Mouse (Mus musculus) Patski (cell line): Measurements from ENCODE around the gene Slco3a1. TPM values are rescaled to one million over a fixed set of nuclear protein-coding genes. Genes with fewer than 3 reads are reported as not detected.

Experiments used
- ATAC-seq: fragments of 100-300 bp; one replicate; pipeline ENCODE4 v1.8.0; 2021
- CTCF ChIA-PET: fragments of 350-600 bp; sonication (Branson Sonifier 250); formaldehyde crosslinking; loops from one replicate; lab custom pipeline; 2022; ENCODE audit warnings: inconsistent platforms; lab: Charles Lee
- POLR2A ChIA-PET: fragments of 350-600 bp; sonication (Branson Sonifier 250); formaldehyde crosslinking; loops from one replicate; lab custom pipeline; 2022; ENCODE audit warnings: antibody characterized with exemption, inconsistent platforms; lab: Charles Lee
- DNase-seq: peaks from one replicate; pipeline ENCODE4 v3.0.0-alpha.2; 2011; ENCODE audit warnings: low read depth, low spot score
- H3K27me3 ChIP-seq: fragments of 371-371 bp; one replicate; pipeline ENCODE4 v1.5.1; 2021
- CTCF ChIP-seq: fragments of 100-300 bp; IDR thresholded peaks from one replicate; pipeline ENCODE4 v1.5.1; 2021
- in situ Hi-C: fragments of 300-500 bp; cut with MboI; formaldehyde crosslinking; loops from 3 replicates; pipeline ENCODE4 v1.11.1; 2018; ENCODE audit warnings: low pct_unique_long_range_greater_than_20kb, mixed read lengths
- polyA plus RNA-seq: library from polyadenylated mRNA; unstranded; gene quantifications from one replicate; pipeline ENCODE4 v1.2.3, GENCODE M21; 2021

Gene Slco3a1
- polyA plus RNA-seq, 1 experiment from 2014 or later: 25.3 TPM

GRCm38 (mm10) chr7:74445148-74445547 lies 109.4 kb downstream of the Slco3a1 start:
- POLR2A ChIA-PET: no interaction called here
- CTCF ChIA-PET: interaction anchor here (1.1 kb wide), 1 partner anchor 12 kb away, joined by 3 read pairs; no protein-coding TSS in a partner anchor
- no peak for TF ChIP-seq CTCF
- in situ Hi-C loops: no loop called here
- ATAC-seq: no peak
- no peaks in the 10 kb centered on the region for H3K27me3 ChIP-seq
- DNase-seq: no peak

GRCm38 (mm10) chr7:74442380-74442779 lies 112.2 kb downstream of the Slco3a1 start:
- POLR2A ChIA-PET: interaction anchor here (0.5 to 0.9 kb wide), 2 partner anchors 9 to 854 kb away, joined by 3 read pairs; no protein-coding TSS in a partner anchor
- H3K27me3 ChIP-seq: no peaks in the 10 kb centered on the region
- ATAC-seq (no peak), DNase-seq (no peak)
- CTCF ChIA-PET: interaction anchor here (0.8 kb wide), 1 partner anchor 39 kb away, joined by 3 read pairs; no protein-coding TSS in a partner anchor
- in situ Hi-C loops: no loop called here
- no peak for TF ChIP-seq CTCF

- ATAC-seq (no peak), DNase-seq (no peak)
- no peaks in the 10 kb centered on the region for H3K27me3 ChIP-seq
- ChIA-PET POLR2A (interaction anchor here (1.2 kb wide), 1 partner anchor 14 kb away, joined by 3 read pairs; no protein-coding TSS in a partner anchor), CTCF (interaction anchor here (1.6 kb wide), 1 partner anchor 13 kb away, joined by 4 read pairs; no protein-coding TSS in a partner anchor)
- TF ChIP-seq CTCF: no peak
- in situ Hi-C loops: no loop called here
Measured at GRCm38 (mm10) chr7:74437534-74437933, 117.0 kb downstream of the Slco3a1 start.

GRCm38 (mm10) chr7:74436642-74437041 lies 117.9 kb downstream of the Slco3a1 start:
- TF ChIP-seq CTCF: no peak
- ChIA-PET POLR2A (no interaction called here), CTCF (interaction anchor here (0.6 to 1.6 kb wide), 4 partner anchors 12 to 269 kb away, joined by 3 to 4 read pairs (median 3); no protein-coding TSS in a partner anchor)
- ATAC-seq (no peak), DNase-seq (no peak)
- no peaks in the 10 kb centered on the region for H3K27me3 ChIP-seq
- in situ Hi-C loops: no loop called here

GRCm38 (mm10) chr7:74432950-74433349 lies 121.6 kb downstream of the Slco3a1 start:
- in situ Hi-C loops: no loop called here
- POLR2A ChIA-PET: interaction anchor here (1.0 kb wide), 1 partner anchor 10 kb away, joined by 3 read pairs; no protein-coding TSS in a partner anchor
- TF ChIP-seq CTCF: no peak
- DNase-seq (no peak), ATAC-seq (no peak)
- H3K27me3 ChIP-seq: no peaks in the 10 kb centered on the region
- CTCF ChIA-PET: interaction anchor here (0.7 to 1.0 kb wide), 2 partner anchors 9 to 13 kb away, joined by 3 read pairs; no protein-coding TSS in a partner anchor

- CTCF ChIA-PET: interaction anchor here (1.3 kb wide), 1 partner anchor 124 kb away, joined by 3 read pairs; no protein-coding TSS in a partner anchor
- no peak for ATAC-seq
- POLR2A ChIA-PET: no interaction called here
- no peak for TF ChIP-seq CTCF
- in situ Hi-C loops: no loop called here
- no peak for DNase-seq
- H3K27me3 ChIP-seq: no peaks in the 10 kb centered on the region
Measured at GRCm38 (mm10) chr7:74429252-74429651, 125.3 kb downstream of the Slco3a1 start.

- TF ChIP-seq CTCF: no peak
- in situ Hi-C loops: no loop called here
- no peak for ATAC-seq
- ChIA-PET CTCF (interaction anchor here (0.7 kb wide), 1 partner anchor 21 kb away, joined by 3 read pairs; no protein-coding TSS in a partner anchor), POLR2A (interaction anchor here (0.6 kb wide), 3 partner anchors 10 to 683 kb away, joined by 3 to 5 read pairs (median 3); no protein-coding TSS in a partner anchor)
- no peaks in the 10 kb centered on the region for H3K27me3 ChIP-seq
- DNase-seq: no peak
Measured at GRCm38 (mm10) chr7:74427135-74427534, 127.4 kb downstream of the Slco3a1 start.

GRCm38 (mm10) chr7:74425941-74426340 lies 128.6 kb downstream of the Slco3a1 start:
- POLR2A ChIA-PET: interaction anchor here (0.9 kb wide), 1 partner anchor 129 kb away, joined by 4 read pairs; the partner anchor contains the start of gene Slco3a1
- no peak for TF ChIP-seq CTCF
- DNase-seq (no peak), ATAC-seq (no peak)
- CTCF ChIA-PET: interaction anchor here (3.2 kb wide), 1 partner anchor 50 kb away, joined by 10 read pairs; no protein-coding TSS in a partner anchor
- in situ Hi-C loops: no loop called here
- no peaks in the 10 kb centered on the region for H3K27me3 ChIP-seq

- CTCF ChIA-PET: interaction anchor here (0.9 to 3.5 kb wide), 13 partner anchors 8 to 687 kb away, joined by 3 to 13 read pairs (median 4); partner anchors contain the start of gene Slco3a1
Measured at GRCm38 (mm10) chr7:74423928-74424850, 130.4 kb downstream of the Slco3a1 start.

GRCm38 (mm10) chr7:74423316-74423715 lies 131.3 kb downstream of the Slco3a1 start:
- in situ Hi-C loops: no loop called here
- ATAC-seq: no peak
- H3K27me3 ChIP-seq: no peaks in the 10 kb centered on the region

More at GRCm38 (mm10) chr7:74423928-74424850, 130.4 kb downstream of the Slco3a1 start:
- POLR2A ChIA-PET: interaction anchor here (0.5 to 2.3 kb wide), 6 partner anchors 42 to 565 kb away, joined by 3 to 6 read pairs (median 4); no protein-coding TSS in a partner anchor
- H3K27me3 ChIP-seq: no peaks in the 10 kb centered on the region
- in situ Hi-C loops: no loop called here
- peak; percentile 75 for DNase-seq
- peak; percentile 91 for ATAC-seq
- TF ChIP-seq CTCF: peak; percentile 68

More at GRCm38 (mm10) chr7:74423316-74423715, 131.3 kb downstream of the Slco3a1 start:
- ChIA-PET POLR2A (interaction anchor here (0.7 to 2.3 kb wide), 3 partner anchors 43 to 566 kb away, joined by 3 to 6 read pairs (median 4); no protein-coding TSS in a partner anchor), CTCF (interaction anchor here (1.0 to 3.5 kb wide), 8 partner anchors 14 to 130 kb away, joined by 3 to 13 read pairs (median 5); partner anchors contain the start of gene Slco3a1)
- no peak for TF ChIP-seq CTCF
- no peak for DNase-seq
